Mouse (Mus musculus) forebrain, embryonic 14.5 days (tissue): ENCODE measurements at regions not wholly inside any gene's neighbourhood (a gene's known extent, or its start where the extent isn't known, plus 50 kb on each side); places are given as distances from the start of the nearest gene placed in this dataset.

Experiments
- ATAC-seq: fragments of 200-750 bp; cut with Nextera tagmentation; 2 replicates; pipeline ENCODE4 v1.8.0; 2017; ENCODE audit warnings: mild to moderate bottlenecking, moderate library complexity
- DNase-seq: peaks from one replicate; pipeline ENCODE4 v3.0.0-alpha.2; 2015; ENCODE audit warnings: low spot score
- H3K27ac ChIP-seq: fragments of 300-500 bp; sonication (generic); 2 replicates; pipeline ENCODE4 v1.5.1; 2014; ENCODE audit warnings: low read depth, mild to moderate bottlenecking, control low read depth, low read length, moderate library complexity
- H3K27me3 ChIP-seq: fragments of 300-500 bp; sonication (generic); replicated peaks from 2 replicates; pipeline ENCODE4 v1.6.1; 2014; ENCODE audit warnings: low read length, control low read depth, mixed read lengths; ENCODE audit not compliant: control insufficient read depth, insufficient read depth
- H3K36me3 ChIP-seq: fragments of 300-500 bp; sonication (generic); 2 replicates; pipeline ENCODE4 v1.6.1; 2014; ENCODE audit warnings: low read length, control low read depth; ENCODE audit not compliant: control insufficient read depth, insufficient read depth
- H3K4me1 ChIP-seq: fragments of 300-500 bp; sonication (generic); 2 replicates; pipeline ENCODE4 v1.6.1; 2014; ENCODE audit warnings: antibody characterized with exemption, low read length, control low read depth; ENCODE audit not compliant: control insufficient read depth, insufficient read depth
- H3K4me2 ChIP-seq: fragments of 300-500 bp; sonication (generic); 2 replicates; pipeline ENCODE4 v1.6.1; 2014; ENCODE audit warnings: mild to moderate bottlenecking, control low read depth, low read length
- H3K4me3 ChIP-seq: fragments of 300-500 bp; sonication (generic); 2 replicates; pipeline ENCODE4 v1.5.1; 2014; ENCODE audit warnings: low read depth, low read length, control low read depth
- H3K9ac ChIP-seq: fragments of 300-500 bp; sonication (generic); 2 replicates; pipeline ENCODE4 v1.6.1; 2014; ENCODE audit warnings: mild to moderate bottlenecking, low read length, control low read depth, moderate library complexity
- H3K9me3 ChIP-seq: fragments of 300-500 bp; sonication (generic); replicated peaks from 2 replicates; pipeline ENCODE4 v1.6.1; 2016; ENCODE audit warnings: low read length, control low read depth, mixed read lengths; ENCODE audit not compliant: control insufficient read depth
- WGBS: fragments of 180-500 bp; shearing (Covaris S2); extraction: QIAGEN DNeasy Blood & Tissue Kit; methylation state at CpG from one replicate; pipeline ENCODE4 v1.1.7; 2014; 5-methylcytosine and 5-hydroxymethylcytosine counted together

DNA sequence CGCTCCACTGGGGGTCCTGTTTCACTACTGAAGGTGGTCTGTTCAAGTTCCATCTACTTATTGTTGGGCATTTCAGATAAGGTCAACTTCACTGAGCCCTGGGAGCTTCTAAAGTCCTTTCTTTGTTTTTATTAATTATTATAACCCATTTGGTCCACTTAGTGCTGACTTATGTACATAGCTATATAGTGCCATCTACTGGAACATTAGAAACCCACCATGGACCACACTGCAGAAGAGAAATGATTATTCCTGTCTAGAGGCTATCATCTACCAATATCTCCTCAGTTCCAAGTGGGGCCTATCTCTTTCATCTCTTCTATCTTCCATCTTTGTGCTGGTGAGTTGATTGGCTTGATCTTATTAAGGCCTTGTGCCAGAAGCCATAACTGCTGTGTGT is 294.8 kb downstream of the Gm9008 start:
- ATAC-seq (peak; percentile 61; the same call in 1 of the 2 replicates), DNase-seq (peak; percentile 53)
- H3K4me2 ChIP-seq: no peak overlapping the region
- no peaks in the 10 kb centered on the region for H3K27me3 ChIP-seq
- no peaks in the 10 kb centered on the region for H3K9me3 ChIP-seq
- no peak overlapping the region for H3K4me3 ChIP-seq
- H3K4me1 ChIP-seq: no peaks in the 10 kb centered on the region
- WGBS: 96% methylated on average over 1 of the region's 1 CpGs
- H3K36me3 ChIP-seq: no peaks in the 10 kb centered on the region
- no peak overlapping the region for H3K27ac ChIP-seq
- H3K9ac ChIP-seq: no peak overlapping the region
